Mouse (Mus musculus): ENCODE data around the gene Slc22a22. TPM values are rescaled to one million over a fixed set of nuclear protein-coding genes. Genes with fewer than 3 reads are reported as not detected.

The Slc22a22 gene
- polyA plus RNA-seq (2015; fragmentation: Nextera tagmentation; extraction: Ambion mirVana), result 4.6 and 4.8 TPM in 2 replicates

DNA sequence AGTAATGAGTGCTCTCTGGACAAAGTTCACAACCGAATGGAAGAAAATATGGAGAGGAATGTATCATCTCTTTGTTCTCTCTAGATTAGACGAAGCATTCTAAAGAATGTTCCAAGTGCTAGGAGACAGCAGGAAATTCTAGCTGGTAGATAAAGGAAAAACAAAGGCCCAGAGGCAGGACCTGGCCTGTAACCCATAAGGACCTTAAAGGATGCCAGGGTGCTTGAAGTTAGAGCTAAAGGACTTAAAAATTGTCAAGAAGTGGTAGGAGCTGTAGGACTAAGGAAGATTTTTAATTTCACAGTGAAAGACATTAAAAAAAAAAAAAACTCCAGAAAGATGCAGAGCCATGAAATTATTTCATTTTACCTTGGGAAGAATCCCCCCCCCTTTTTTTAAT, at the start of gene Slc22a22:
Gene Slc22a22, minus strand, starts transcription at position 101 of the 400 bp plus-strand sequence.
- Histone ChIP-seq H3K9ac (replicated peaks; ENCODE audit: low read length) (no peak within 1 kb of the TSS), H3K4me1 (ENCODE audit: insufficient read depth, low read length) (no peaks in the 10 kb centered on the region)
- 73% methylated on average over 2 of the region's 2 CpGs for WGBS

DNA sequence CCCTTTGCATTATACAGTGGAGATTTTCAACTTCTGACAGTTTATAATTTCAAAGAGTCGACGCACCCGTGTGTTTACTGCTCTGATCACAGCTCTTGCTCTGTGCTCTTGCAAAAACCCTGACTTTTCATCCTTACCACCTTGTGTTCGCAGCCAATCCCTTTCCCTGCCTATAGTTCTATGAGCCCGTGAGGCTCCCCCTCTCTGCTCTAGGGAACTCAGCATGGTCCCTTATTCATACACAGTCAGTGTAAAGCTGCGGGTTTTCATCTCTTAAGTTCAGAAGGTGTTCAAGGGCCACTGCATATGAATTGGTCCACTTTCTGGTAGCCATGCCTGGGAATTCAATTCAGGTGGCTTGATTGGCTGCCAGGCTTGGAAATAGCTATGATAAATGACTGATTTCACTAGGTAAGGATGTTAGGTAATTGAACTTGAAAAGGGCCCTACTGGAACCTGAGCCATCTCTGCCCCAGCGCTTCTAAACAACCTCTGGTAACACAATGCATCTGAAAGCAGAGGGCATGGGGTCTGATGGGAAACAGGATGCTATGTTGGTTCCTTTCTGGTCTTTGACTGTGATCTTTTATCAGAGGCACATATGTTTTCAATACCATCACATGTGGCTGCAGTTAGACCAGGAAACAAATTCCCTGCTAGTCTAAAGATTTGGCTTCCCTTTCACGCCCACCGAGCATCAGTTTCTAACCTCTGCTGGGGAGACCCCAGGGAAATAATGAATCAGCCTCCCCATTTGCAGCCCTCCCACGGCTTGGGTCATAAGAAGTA, 46.3 kb upstream of the Slc22a22 start:
- ATAC-seq (ENCODE audit: low FRiP score, low TSS enrichment), result no peak
- no peaks in the 10 kb centered on the region for H3K36me3 ChIP-seq (ENCODE audit: insufficient read depth, low read length)
- H3K4me1 ChIP-seq (ENCODE audit: insufficient read depth, low read length), result peaks cover 7% of the 10 kb centered on the region; the same call in 1 of the 2 replicates
- no peak overlapping the region for H3K4me2 ChIP-seq (replicated peaks; ENCODE audit: low read depth, low read length)
- H3K27ac ChIP-seq (ENCODE audit: low read length), result no peak overlapping the region
- H3K4me3 ChIP-seq (ENCODE audit: low read length), result no peak overlapping the region
- 63% methylated on average over 10 of the region's 10 CpGs for WGBS
- no peaks in the 10 kb centered on the region for H3K27me3 ChIP-seq (ENCODE audit: insufficient read depth, low read length)
- H3K9me3 ChIP-seq (ENCODE audit: low read length), result no peaks in the 10 kb centered on the region
- H3K9ac ChIP-seq (replicated peaks; ENCODE audit: low read length), result no peak overlapping the region

More for the DNA sequence above, at the start of gene Slc22a22:
- no peak for ATAC-seq (ENCODE audit: low FRiP score, low TSS enrichment)
- H3K27me3 ChIP-seq (ENCODE audit: insufficient read depth, low read length), result no peaks in the 10 kb centered on the region
- no peaks in the 10 kb centered on the region for H3K36me3 ChIP-seq (ENCODE audit: insufficient read depth, low read length)
- no peak within 1 kb of the TSS for H3K4me3 ChIP-seq (ENCODE audit: low read length)
- H3K4me2 ChIP-seq (replicated peaks; ENCODE audit: low read depth, low read length), result no peak within 1 kb of the TSS
- H3K9me3 ChIP-seq (ENCODE audit: low read length), result no peaks in the 10 kb centered on the region
- no peak within 1 kb of the TSS for H3K27ac ChIP-seq (ENCODE audit: low read length)

DNA sequence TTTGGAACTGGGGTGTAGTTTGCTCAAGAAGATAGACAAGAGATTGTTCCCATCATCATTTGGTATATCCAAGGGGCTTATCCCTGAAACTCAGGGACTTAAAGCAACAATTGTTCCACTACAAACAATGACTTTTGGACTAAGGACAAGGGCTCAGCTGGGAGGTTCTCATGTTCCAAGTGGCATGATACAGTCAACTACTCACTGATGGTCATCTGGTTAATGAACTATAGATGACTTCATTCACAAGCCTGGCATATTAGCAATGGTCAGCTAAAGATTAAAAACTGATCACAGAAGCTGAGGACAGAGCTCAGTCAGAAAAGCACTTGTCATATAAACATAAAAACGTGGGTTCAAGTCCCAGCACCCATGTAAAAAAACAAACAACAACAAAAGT, 44.7 kb upstream of the Slc22a22 start:
- peak; percentile 57; the same call in 1 of the 2 replicates for ATAC-seq (ENCODE audit: low FRiP score, low TSS enrichment)
- Histone ChIP-seq H3K4me1 (ENCODE audit: insufficient read depth, low read length) (peaks cover 7% of the 10 kb centered on the region; the same call in 1 of the 2 replicates), H3K4me3 (ENCODE audit: low read length) (no peak overlapping the region), H3K4me2 (replicated peaks; ENCODE audit: low read depth, low read length) (no peak overlapping the region), H3K9me3 (ENCODE audit: low read length) (no peaks in the 10 kb centered on the region), H3K27ac (ENCODE audit: low read length) (no peak overlapping the region), H3K27me3 (ENCODE audit: insufficient read depth, low read length) (no peaks in the 10 kb centered on the region), H3K9ac (replicated peaks; ENCODE audit: low read length) (no peak overlapping the region), H3K36me3 (ENCODE audit: insufficient read depth, low read length) (no peaks in the 10 kb centered on the region)
- 68% methylated on average over 1 of the region's 1 CpGs for WGBS

DNA sequence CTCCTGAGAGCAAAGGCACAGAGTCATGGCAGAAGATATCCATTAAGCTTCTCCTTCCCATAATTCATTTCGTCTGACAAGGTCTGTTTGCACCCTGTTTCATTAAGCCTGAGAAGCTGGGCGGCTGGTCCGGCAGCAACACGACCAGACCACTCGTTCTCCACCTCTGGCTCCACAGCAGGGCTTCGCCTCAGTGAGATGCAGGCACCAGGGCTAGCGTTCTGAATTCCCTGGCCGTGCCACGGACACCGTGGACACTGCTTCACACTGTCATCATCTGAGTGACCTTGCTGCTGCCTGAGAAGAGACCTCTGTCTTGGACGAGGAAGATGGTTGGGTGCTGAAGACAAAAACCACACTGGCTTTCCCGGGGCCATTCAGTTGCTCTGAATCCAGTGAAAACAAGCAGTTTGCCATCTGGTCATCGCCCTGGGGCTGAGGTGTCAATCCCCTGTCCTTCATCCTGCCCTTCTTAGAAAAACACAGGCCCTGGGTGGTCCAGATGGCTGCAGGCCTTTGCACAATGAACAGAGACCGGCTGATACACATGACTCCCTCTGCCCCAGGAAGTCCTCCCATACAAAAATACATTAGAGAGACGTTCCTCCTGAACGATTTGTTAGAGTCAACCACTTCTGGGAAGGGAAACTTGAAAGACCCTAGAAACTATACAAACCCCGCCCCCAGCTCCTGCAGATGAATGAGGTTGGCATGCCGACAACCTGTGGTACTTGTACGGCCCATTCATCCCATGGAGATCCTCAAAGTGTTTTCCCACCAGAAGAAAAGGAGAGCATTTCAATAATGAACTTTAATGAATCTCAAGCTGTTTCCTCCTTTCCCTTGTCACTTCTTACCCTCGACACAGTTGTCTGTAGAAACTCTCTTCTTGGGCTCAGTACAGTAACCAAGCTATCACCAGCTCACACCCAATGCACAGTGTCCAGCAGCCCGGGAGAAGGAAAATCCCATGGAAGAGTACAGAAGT, 32.1 kb upstream of the Slc22a22 start:
- H3K27me3 ChIP-seq (ENCODE audit: insufficient read depth, low read length), result no peaks in the 10 kb centered on the region
- ATAC-seq (ENCODE audit: low FRiP score, low TSS enrichment), result peak; percentile 84
- WGBS, result 17% methylated on average over 21 of the region's 21 CpGs
- H3K4me2 ChIP-seq (replicated peaks; ENCODE audit: low read depth, low read length), result no peak overlapping the region
- H3K4me3 ChIP-seq (ENCODE audit: low read length), result no peak overlapping the region
- H3K27ac ChIP-seq (ENCODE audit: low read length), result no peak overlapping the region
- H3K9ac ChIP-seq (replicated peaks; ENCODE audit: low read length), result no peak overlapping the region
- peaks cover 13% of the 10 kb centered on the region; the same call in 1 of the 2 replicates for H3K4me1 ChIP-seq (ENCODE audit: insufficient read depth, low read length)
- H3K9me3 ChIP-seq (ENCODE audit: low read length), result peaks cover 4% of the 10 kb centered on the region; the same call in 1 of the 2 replicates
- no peaks in the 10 kb centered on the region for H3K36me3 ChIP-seq (ENCODE audit: insufficient read depth, low read length)

DNA sequence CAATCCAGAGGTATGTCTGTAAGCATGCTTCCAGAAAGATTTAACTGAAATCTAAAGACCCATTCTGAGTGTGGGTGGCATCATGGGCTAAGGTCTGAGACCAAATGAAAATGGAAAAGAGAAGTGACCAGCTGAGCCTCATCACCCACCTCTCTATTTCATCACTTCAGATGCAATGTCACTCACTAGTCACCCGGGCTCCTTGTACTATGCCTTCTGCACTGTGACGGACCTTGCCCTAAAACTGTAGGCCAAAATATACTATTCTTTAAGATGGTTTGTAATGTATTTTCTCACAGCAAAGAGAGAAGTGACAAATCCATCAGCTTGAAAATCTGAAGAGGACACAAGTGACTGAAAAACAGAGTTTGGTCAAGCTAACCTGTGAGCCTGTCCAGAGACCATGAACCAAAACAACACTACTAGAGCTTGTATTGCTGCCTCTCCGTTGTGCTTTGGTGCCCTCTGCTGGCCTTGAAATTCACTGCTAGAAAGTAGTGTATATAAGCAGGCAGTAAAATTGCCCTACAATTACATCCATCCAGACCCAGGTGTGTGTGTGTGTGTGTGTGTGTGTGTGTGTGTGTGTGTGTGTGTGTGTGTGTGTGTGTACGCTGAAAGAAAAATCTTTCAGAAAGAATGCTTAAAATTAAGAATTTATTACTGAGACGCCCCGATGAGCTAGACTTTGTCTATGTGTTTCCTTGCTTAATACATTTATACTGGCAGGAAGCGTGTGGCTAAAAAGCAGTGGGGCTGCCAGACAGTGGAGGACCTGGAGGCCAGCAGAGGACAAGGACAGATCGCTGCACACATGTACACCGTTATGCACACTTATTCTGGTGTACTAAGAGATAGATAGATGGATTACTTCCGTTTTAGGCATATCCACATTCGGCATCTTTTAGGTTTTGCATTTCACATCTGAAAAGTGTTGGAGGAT, 31.1 kb upstream of the Slc22a22 start:
- WGBS, result 48% methylated on average over 11 of the region's 11 CpGs
- ATAC-seq (ENCODE audit: low FRiP score, low TSS enrichment), result peak; percentile 92; the same call in 1 of the 2 replicates
- Histone ChIP-seq H3K4me3 (ENCODE audit: low read length) (no peak overlapping the region), H3K9ac (replicated peaks; ENCODE audit: low read length) (no peak overlapping the region), H3K27ac (ENCODE audit: low read length) (no peak overlapping the region), H3K9me3 (ENCODE audit: low read length) (peaks cover under 1% of the 10 kb centered on the region; the same call in 1 of the 2 replicates), H3K4me2 (replicated peaks; ENCODE audit: low read depth, low read length) (no peak overlapping the region), H3K27me3 (ENCODE audit: insufficient read depth, low read length) (no peaks in the 10 kb centered on the region), H3K36me3 (ENCODE audit: insufficient read depth, low read length) (no peaks in the 10 kb centered on the region), H3K4me1 (ENCODE audit: insufficient read depth, low read length) (peaks cover 13% of the 10 kb centered on the region; the same call in 1 of the 2 replicates)

DNA sequence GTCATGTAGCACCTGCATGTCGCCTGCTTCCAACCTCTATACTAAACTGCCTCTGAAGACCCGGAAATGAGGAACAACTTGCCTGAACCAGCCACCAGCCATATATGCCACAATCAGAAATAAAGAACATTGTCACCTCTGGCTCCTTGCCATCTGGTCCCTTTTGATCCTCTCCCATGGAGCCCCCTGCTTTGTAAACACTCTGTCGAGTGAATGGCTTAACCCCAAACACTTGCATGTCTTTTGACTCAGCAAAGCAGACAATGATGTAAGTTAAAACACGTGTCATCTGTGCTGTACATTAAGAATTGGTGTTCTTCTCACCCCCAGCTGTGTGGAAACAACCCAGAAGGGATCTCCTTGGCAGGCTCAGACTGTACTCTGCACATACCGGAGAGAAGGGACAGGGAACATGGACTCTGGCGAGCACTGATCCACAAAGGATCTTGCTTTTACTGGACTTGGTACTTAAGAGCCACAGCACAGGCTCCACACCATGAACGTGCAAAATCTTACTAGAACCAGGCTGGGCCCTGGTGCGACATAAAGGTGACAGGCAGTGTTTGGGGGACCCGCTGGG, 26.8 kb upstream of the Slc22a22 start:
- no peak for ATAC-seq (ENCODE audit: low FRiP score, low TSS enrichment)
- WGBS, result 43% methylated on average over 9 of the region's 9 CpGs

DNA sequence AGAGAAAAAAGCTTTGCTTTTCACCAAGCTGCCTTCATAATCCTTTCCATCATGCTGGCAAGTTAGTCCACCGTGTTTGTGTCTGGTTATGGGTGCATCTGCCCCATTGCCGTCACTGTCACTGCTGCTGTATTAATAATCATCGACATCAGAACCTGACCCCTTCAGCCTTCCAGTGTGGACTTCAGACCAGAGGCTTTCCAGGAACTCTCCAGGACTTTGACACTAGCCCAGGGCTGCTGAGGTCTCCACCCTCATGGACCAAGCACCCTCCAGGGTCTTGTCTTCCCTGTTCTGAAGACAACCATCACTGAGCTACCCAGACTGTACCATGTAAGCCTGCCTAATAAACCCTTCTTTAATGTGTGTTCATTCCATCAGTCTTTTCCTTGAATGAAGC, 26.2 kb upstream of the Slc22a22 start:
- Histone ChIP-seq H3K4me2 (replicated peaks; ENCODE audit: low read depth, low read length) (no peak overlapping the region), H3K9me3 (ENCODE audit: low read length) (no peaks in the 10 kb centered on the region), H3K9ac (replicated peaks; ENCODE audit: low read length) (no peak overlapping the region), H3K27ac (ENCODE audit: low read length) (no peak overlapping the region), H3K27me3 (ENCODE audit: insufficient read depth, low read length) (no peaks in the 10 kb centered on the region), H3K4me3 (ENCODE audit: low read length) (no peak overlapping the region), H3K36me3 (ENCODE audit: insufficient read depth, low read length) (no peaks in the 10 kb centered on the region), H3K4me1 (ENCODE audit: insufficient read depth, low read length) (no peaks in the 10 kb centered on the region)
- 90% methylated on average over 3 of the region's 3 CpGs for WGBS
- ATAC-seq (ENCODE audit: low FRiP score, low TSS enrichment), result no peak

More for the DNA sequence above, 26.8 kb upstream of the Slc22a22 start:
- no peaks in the 10 kb centered on the region for H3K36me3 ChIP-seq (ENCODE audit: insufficient read depth, low read length)
- H3K4me2 ChIP-seq (replicated peaks; ENCODE audit: low read depth, low read length), result no peak overlapping the region
- no peaks in the 10 kb centered on the region for H3K9me3 ChIP-seq (ENCODE audit: low read length)
- H3K4me3 ChIP-seq (ENCODE audit: low read length), result no peak overlapping the region
- no peak overlapping the region for H3K27ac ChIP-seq (ENCODE audit: low read length)
- peaks cover 4% of the 10 kb centered on the region; the same call in 1 of the 2 replicates for H3K4me1 ChIP-seq (ENCODE audit: insufficient read depth, low read length)
- H3K9ac ChIP-seq (replicated peaks; ENCODE audit: low read length), result no peak overlapping the region
- H3K27me3 ChIP-seq (ENCODE audit: insufficient read depth, low read length), result no peaks in the 10 kb centered on the region

DNA sequence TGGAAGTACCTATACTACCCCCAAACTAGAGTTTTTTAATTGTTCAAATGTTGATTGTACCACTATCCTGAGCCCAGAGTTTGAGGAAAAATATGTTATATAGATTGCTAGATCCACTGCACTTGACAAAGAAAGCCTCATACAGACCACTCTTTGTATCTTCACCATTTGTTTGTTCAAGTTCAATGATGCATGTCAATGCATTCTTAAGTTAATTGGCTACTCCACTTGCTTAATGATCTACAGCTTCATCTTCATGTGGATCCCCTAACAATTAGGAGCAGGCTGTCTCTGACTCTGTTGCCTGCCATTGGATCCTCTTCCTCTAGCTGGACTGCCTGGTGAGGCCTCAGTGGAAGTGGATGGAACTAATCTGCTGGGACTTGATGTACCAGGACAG, 24.1 kb upstream of the Slc22a22 start:
- no peaks in the 10 kb centered on the region for H3K27me3 ChIP-seq (ENCODE audit: insufficient read depth, low read length)
- H3K4me2 ChIP-seq (replicated peaks; ENCODE audit: low read depth, low read length), result no peak overlapping the region
- no peaks in the 10 kb centered on the region for H3K36me3 ChIP-seq (ENCODE audit: insufficient read depth, low read length)
- no peak overlapping the region for H3K9ac ChIP-seq (replicated peaks; ENCODE audit: low read length)
- H3K9me3 ChIP-seq (ENCODE audit: low read length), result no peaks in the 10 kb centered on the region
- no peaks in the 10 kb centered on the region for H3K4me1 ChIP-seq (ENCODE audit: insufficient read depth, low read length)
- no peak overlapping the region for H3K27ac ChIP-seq (ENCODE audit: low read length)
- no peak for ATAC-seq (ENCODE audit: low FRiP score, low TSS enrichment)
- H3K4me3 ChIP-seq (ENCODE audit: low read length), result no peak overlapping the region

DNA sequence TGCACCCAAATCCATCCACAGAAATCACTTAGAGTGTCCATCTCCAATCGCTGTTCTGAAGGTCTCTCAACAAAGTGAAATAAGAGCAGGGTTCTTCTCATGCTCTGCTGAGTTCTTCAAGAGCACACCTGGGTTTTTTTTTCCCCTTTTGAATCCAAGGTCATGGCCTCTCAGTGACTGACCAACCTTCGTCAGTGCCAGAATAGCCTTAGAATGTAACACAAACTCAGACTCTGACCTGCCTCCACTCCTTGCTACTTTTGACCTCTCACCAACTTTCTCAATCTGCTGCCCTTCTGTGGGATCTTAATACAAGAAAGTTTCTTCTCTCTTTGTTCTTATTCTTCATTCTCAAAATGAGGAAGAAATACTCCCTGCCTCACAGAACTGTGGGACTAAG, 18.7 kb upstream of the Slc22a22 start:
- Histone ChIP-seq H3K9me3 (ENCODE audit: low read length) (no peaks in the 10 kb centered on the region), H3K27ac (ENCODE audit: low read length) (no peak overlapping the region), H3K4me2 (replicated peaks; ENCODE audit: low read depth, low read length) (no peak overlapping the region), H3K27me3 (ENCODE audit: insufficient read depth, low read length) (no peaks in the 10 kb centered on the region), H3K36me3 (ENCODE audit: insufficient read depth, low read length) (no peaks in the 10 kb centered on the region), H3K4me1 (ENCODE audit: insufficient read depth, low read length) (no peaks in the 10 kb centered on the region), H3K4me3 (ENCODE audit: low read length) (no peak overlapping the region), H3K9ac (replicated peaks; ENCODE audit: low read length) (no peak overlapping the region)
- no peak for ATAC-seq (ENCODE audit: low FRiP score, low TSS enrichment)
- 53% methylated on average over 2 of the region's 2 CpGs for WGBS

Data from kidney, embryonic 16.5 days (tissue).